Mouse (Mus musculus) large intestine, adult 2 months (tissue): ENCODE measurements at regions not wholly inside any gene's neighbourhood (a gene's known extent, or its start where the extent isn't known, plus 50 kb on each side); places are given as distances from the start of the nearest gene placed in this dataset.
"Not testable (repeated sequence)": the region's sequence is repeated elsewhere in the genome, so short reads cannot be mapped to it uniquely, and the experiment has no call there.

Experiments
- DNase-seq: peaks from one replicate; pipeline ENCODE4 v3.0.0-alpha.2; 2012; ENCODE audit warnings: low read depth, low spot score
- WGBS: fragments of 180-500 bp; shearing (Covaris S2); methylation state at CpG from one replicate; pipeline ENCODE4 v1.1.7; 2018; 5-methylcytosine and 5-hydroxymethylcytosine counted together

- WGBS = 90% methylated on average over 10 of the region's 10 CpGs
- no peak for DNase-seq
Observed at GRCm38 (mm10) chr8:26768474-26769229, 208.5 kb upstream of the Zfp703 start.

GRCm38 (mm10) chr8:26770424-26770886, 206.7 kb upstream of the Zfp703 start:
- 46% methylated on average over 16 of the region's 16 CpGs for whole genome bisulfite sequencing
- DNase-seq = no peak

GRCm38 (mm10) chr8:26778917-26779537, 198.1 kb upstream of the Zfp703 start:
- WGBS = 59% methylated on average over 10 of the region's 10 CpGs
- no peak for DNase-seq

DNA sequence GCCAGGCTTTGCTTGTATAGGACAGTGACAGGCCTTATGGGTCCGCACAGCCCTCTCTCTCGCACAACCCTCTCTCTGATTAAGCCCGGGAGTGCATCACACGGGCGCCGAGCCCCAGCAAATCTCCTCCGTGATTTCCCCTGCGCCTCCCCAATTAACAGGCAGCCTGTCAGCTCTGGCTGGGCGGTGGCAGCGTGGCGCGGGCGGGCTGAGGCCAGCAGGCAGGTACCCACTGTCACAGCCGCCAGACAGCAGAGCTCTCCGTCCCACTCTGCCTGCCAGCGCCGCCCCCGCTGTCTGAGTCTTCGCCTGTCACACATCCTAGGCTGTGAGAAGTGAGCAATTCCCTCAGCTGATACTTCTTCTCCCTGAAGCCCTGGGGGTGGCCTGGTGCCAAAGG, 196.6 kb upstream of the Zfp703 start:
- 60% methylated on average over 19 of the region's 19 CpGs for WGBS
- no peak for DNase-seq

GRCm38 (mm10) chr8:26782936-26783335, 194.2 kb upstream of the Zfp703 start:
- WGBS = 94% methylated on average over 8 of the region's 8 CpGs

GRCm38 (mm10) chr8:26784381-26784780, 192.7 kb upstream of the Zfp703 start:
- WGBS = 67% methylated on average over 6 of the region's 6 CpGs

More at GRCm38 (mm10) chr8:26782936-26783335, 194.2 kb upstream of the Zfp703 start:
- DNase-seq = not testable (repeated sequence)

DNA sequence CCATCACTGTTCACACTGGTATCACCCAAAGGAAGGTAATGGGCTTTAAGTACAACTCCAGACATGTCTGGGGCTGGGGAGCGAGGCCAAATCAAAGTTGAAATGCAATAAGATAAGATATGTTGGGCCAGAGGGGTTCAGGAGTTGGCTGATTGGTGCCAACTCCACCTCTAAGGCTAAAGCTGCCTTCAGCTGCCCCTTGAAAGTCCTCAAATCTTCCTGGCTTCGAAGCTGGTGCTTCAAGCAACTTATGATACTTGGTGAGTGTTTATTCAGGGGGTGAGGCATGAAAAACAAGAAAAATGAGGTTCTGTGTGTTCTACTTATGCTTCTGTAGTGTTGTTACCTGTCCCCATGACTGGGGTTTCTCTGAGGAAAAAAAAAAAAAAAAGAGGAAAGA, 185.3 kb upstream of the Zfp703 start:
- no peak for DNase-seq
- WGBS = 62% methylated on average over 2 of the region's 2 CpGs

More at GRCm38 (mm10) chr8:26784381-26784780, 192.7 kb upstream of the Zfp703 start:
- DNase-seq = no peak

DNA sequence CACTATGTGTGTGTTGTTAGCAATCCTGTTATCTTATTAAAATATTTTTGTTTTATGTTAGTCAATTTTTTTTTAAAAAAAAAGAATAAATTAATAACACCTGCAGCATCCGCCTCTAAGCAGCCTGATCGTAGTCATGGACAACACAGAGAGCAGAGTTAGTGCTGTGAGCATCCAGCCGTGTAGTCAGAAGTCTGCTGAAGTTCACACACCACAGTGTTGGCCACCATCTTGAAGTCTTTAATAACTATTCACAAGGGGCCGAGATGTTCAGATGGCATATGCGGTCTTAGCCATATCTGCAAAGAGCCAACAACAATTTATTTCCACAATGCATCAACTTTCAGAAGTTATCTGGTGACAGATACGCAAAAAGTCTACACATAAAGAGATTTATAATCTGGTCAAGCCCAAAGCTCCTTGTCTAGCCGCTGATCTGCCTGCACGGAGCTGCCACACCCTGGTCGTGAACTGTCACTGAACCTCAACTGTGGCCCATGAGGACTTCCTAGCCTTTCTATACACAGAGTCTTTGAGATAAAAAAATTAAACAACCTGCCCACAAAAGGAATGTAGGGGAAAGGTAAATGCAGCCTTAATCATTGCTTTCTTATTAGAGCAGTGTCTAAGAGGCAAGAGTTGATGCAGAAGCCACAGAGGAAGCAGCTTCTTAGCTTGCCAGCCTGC, 183.4 kb upstream of the Zfp703 start:
- no peak for DNase-seq
- 63% methylated on average over 9 of the region's 9 CpGs for WGBS

DNA sequence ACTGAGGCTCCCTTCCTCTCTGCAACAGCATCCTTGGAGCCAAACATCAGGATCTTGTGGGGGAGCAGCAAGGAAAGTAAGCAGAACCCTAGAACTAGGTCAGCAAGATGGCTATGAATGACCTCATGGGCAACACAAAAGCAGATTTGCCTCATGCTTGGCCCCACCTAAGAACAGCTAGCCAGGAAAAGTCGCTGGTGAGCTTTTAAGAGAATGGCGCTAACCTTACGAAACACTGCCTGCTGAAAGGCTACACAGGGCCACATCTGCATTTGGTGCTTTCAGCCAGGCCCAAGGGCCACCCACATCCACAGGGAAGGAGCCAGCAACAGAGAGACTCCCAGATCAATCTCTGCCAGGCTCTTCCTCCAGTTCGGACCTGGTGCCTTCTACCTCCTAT, 182.7 kb upstream of the Zfp703 start:
- DNase-seq = no peak
- WGBS = 81% methylated on average over 4 of the region's 4 CpGs

DNA sequence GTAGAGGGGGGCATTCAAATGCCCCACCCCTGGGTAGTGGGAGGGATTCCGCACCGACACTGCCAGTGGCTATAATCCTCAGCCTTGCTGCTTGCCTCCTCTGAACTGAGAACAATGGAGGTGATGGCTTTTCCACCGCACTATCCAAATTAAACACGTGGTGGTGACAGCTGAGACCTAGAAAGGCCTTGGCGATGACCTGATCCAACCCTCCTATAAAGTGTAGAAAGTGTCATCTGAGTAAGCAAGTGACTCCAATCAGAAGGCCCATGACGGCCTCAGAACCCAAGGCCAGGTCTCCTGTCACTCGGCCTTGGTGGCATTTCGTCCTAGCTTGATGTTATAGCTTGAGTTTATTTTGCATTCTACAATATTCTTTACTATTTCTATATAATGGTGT, 181.5 kb upstream of the Zfp703 start:
- no peak for DNase-seq
- WGBS = 91% methylated on average over 8 of the region's 8 CpGs

DNA sequence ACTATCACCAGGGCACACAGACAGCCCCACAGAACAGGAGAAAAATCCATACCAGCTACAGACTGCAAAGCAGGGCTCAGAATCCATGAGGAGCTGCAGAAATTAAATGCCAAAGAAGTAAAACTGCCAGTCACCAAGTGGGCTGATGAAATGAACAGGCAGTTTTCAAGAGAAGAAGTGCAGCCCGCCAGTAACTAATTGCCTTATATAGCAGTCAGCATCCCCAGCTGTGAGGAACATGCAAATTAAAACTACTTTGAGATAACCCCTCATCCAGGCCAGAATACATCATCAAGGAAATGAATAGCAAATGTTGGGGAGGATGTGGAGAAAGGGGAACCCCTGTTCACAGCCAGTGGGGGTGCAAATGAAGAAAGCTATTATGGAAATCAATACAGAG, 177.3 kb upstream of the Zfp703 start:
- no peak for DNase-seq
- 83% methylated on average over 1 of the region's 1 CpGs for WGBS

DNA sequence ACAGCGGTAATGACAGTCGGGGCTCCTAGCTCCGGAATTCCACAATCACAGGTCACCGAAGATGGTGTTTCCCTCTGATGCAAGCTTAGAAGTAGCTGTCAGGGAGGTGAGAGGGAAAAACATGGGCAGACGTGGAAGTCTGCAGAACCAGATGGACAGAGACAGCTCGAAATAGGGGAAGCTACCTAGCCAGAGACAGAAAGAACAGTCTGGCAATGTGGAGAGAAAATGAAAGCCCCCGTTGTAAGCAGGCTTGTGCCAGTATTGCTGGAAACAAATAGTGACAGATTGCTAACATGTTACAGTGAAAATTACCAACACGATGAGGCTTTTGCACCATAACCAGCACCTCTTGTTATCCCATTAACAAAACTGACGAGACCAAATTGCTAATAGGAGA, 173.0 kb upstream of the Zfp703 start:
- DNase-seq = no peak
- 81% methylated on average over 9 of the region's 9 CpGs for WGBS

DNA sequence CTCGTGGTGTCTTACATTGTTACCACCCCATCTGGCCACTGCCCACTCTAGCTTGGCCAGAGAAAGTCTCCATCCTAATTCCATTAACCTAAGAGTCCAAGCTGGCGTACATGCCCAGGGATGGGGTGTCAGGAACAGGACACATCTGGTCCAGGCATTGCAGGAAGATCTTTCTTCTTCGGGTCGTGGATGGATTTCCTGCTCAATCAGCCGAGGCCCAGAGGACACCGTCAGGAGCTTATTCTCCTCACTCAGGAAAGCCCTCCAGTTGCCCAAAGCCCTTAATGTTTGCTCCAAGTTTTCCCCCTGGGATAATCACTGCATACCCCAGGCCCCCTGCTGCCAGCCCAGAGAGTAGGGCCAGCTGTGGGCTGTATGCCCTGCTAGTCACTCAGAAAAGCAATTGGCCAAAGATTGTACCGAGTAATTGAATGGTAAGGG, 172.2 kb upstream of the Zfp703 start:
- WGBS = 82% methylated on average over 7 of the region's 7 CpGs
- no peak for DNase-seq

GRCm38 (mm10) chr8:26805371-26805821, 171.7 kb upstream of the Zfp703 start:
- no peak for DNase-seq
- 61% methylated on average over 6 of the region's 6 CpGs for WGBS

DNA sequence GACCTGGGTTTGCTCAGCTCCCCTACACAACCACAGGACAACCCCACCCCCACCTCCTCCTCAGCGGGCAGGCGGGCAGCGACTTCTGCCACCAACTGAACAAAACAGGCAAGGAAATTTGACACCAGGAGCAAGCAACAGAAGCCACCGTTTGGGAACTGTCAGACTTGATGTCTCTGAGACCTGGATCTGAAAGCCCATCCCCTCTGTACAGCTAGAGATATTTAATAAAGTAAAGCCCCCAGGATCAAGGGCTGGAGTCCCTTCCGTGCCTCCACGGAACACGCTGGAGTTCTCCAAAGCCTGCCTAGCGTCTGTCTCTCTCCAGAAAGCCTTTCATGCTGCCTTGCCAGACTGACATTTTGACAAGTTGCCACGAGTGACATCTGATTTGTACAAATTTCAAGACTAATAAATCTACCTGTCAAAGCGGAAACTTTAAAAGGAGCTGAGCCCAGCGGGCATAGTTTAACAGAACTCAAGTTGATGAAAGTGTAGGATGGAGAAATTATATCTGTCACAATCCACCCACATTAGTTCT, 168.9 kb upstream of the Zfp703 start:
- WGBS = 74% methylated on average over 11 of the region's 11 CpGs
- no peak for DNase-seq

DNA sequence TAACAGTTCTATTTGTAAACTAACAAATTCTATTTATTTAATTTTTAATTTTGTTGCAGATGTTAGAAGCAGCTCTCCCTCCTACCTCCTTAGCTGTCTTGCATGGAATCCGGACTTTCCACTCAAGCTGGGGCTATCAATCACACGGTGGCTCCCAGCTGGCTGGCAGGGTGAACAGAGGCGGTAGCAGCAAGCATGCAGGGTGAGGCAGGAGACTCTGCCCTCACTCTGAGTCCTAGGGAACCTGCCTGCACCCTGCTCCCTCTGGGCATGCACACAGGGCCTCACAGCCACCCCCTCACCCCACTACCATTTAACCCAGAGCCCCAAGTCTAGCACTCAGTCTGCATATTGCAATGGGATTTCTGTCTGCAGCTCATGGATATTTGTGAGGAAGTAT, 168.4 kb upstream of the Zfp703 start:
- WGBS = 23% methylated on average over 3 of the region's 3 CpGs
- no peak for DNase-seq

GRCm38 (mm10) chr8:26809943-26810342, 167.2 kb upstream of the Zfp703 start:
- WGBS = 96% methylated on average over 7 of the region's 7 CpGs

DNA sequence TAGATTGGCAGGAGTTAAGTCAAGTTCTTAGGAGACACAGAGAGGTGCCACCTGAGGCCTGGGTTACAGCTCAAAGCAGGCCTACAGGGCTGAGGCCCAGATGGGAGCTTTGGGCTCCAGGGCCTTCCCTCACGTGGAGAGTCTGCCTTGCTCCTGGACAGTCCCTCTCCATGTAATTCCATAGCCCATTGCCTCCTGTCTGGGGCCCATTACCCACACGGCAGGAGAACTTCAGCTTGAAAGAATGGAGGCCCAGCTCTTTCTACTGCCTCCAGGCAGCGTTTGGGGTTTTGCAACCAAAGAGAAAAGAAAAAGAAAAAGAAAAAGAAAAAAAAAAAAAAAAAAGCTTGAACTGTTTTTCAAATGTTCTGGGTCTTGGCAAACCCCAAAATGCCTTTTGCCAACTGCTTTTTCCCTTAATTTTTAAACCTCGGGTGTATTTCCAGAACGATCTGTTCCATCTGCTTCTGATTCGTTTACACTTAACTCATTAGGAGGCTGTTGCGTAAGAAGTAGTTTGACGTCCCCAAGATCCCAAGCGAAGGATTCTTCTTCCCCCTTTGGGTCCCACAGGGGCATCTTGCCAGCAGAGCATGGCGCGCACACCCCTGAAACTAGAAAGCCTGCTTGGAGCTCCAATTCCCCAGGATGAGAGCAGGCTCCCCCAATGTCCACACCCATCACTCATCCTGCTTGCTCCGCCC, 165.4 kb upstream of the Zfp703 start:
- no peak for DNase-seq
- 82% methylated on average over 12 of the region's 12 CpGs for WGBS

More at GRCm38 (mm10) chr8:26809943-26810342, 167.2 kb upstream of the Zfp703 start:
- DNase-seq = no peak

DNA sequence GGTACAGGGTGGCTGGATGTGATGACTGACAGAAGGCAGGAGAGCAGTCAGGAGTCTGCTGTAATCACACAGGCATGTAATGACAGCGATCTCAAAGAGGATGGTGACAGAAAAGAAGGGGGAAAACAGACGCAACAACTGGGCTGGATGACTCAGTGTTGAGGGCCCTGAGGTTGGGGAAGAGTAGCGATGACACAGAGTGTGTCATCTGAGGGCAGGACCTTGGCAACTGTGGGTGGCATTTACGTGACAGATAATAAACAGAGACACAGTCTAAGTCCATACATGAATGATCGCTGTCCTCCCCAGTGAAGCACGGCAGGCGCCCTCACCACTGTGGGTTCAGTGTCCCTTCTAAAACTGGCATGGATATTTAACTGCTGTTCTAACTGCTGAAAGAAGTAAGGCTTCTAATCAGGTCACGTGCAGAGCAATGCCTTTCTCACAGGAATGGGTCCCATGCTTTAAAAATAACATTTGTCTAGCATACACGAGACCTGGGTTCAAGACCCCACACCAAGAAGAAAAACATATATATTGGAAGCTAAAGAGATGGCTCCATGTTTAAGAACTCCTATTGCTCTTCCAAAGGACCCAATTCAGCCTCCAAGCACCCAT, 163.8 kb upstream of the Zfp703 start:
- WGBS = 77% methylated on average over 9 of the region's 9 CpGs

More for the DNA sequence above, 163.8 kb upstream of the Zfp703 start:
- no peak for DNase-seq
